Mouse (Mus musculus): Measurements from ENCODE around the gene Eefsec. TPM values are rescaled to one million over a fixed set of nuclear protein-coding genes. Genes with fewer than 3 reads are reported as not detected.

The Eefsec gene
- polyA plus RNA-seq, 1 experiment from 2014 or later: 42.8 TPM

- no peaks in the 10 kb centered on the region for H3K36me3 ChIP-seq
- H3K4me3 ChIP-seq (replicated peaks): no peak overlapping the region
- WGBS: 28% methylated on average over 4 of the region's 4 CpGs
- 0 out of 2 replicates have a peak, but pooled peaks cover 3% of the 10 kb centered on the region for H3K4me1 ChIP-seq
- no peak for ATAC-seq (replicated peaks; ENCODE audit: low FRiP score)
- H3K9ac ChIP-seq: no peak overlapping the region
- no peak overlapping the region for H3K4me2 ChIP-seq
- 0 out of 2 replicates have a peak, but pooled peaks cover 3% of the 10 kb centered on the region for H3K27me3 ChIP-seq
- H3K9me3 ChIP-seq (replicated peaks): no peaks in the 10 kb centered on the region
- no peak overlapping the region for H3K27ac ChIP-seq
Observed at GRCm38 (mm10) chr6:88219094-88219493, 227.2 kb downstream of the Eefsec start.

DNA sequence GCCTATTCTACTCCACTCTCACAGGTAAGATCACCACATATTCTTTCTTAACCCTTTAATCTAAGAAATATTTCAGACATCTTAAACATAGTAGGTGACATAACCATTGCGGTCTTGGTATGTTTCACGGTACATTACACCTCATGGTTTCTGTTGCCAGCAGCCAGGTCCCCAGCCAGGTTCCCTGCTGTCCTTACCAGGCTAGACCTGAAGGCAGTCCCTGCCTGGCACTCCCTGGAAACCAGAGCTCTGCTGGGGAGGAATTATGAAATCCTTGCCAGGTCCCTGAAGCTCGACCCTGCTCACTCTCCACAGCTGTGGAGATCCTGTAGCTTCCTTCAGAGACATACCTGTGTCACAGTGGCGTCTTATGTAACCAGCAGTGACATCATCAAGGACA is 230.1 kb downstream of the Eefsec start:
- 71% methylated on average over 4 of the region's 4 CpGs for WGBS
- H3K9ac ChIP-seq: no peak overlapping the region
- 0 out of 2 replicates have a peak, but pooled peaks cover 3% of the 10 kb centered on the region for H3K4me1 ChIP-seq
- H3K27me3 ChIP-seq: 0 out of 2 replicates have a peak, but pooled peaks cover 3% of the 10 kb centered on the region
- H3K36me3 ChIP-seq: no peaks in the 10 kb centered on the region
- no peak overlapping the region for H3K4me3 ChIP-seq (replicated peaks)
- 0 out of 2 replicates have a peak, but pooled peaks have one; percentile 15 for ATAC-seq (replicated peaks; ENCODE audit: low FRiP score)
- H3K27ac ChIP-seq: peak overlapping the region; percentile 52
- no peaks in the 10 kb centered on the region for H3K9me3 ChIP-seq (replicated peaks)
- H3K4me2 ChIP-seq: no peak overlapping the region

- Histone ChIP-seq H3K9ac (no peak overlapping the region), H3K9me3 (replicated peaks) (no peaks in the 10 kb centered on the region), H3K27ac (no peak overlapping the region), H3K4me3 (replicated peaks) (no peak overlapping the region), H3K4me2 (no peak overlapping the region), H3K36me3 (no peaks in the 10 kb centered on the region), H3K27me3 (0 out of 2 replicates have a peak, but pooled peaks cover 3% of the 10 kb centered on the region), H3K4me1 (0 out of 2 replicates have a peak, but pooled peaks cover 3% of the 10 kb centered on the region)
- ATAC-seq (replicated peaks; ENCODE audit: low FRiP score): peak; percentile 33; the same call in 1 of the 2 replicates
- 46% methylated on average over 6 of the region's 6 CpGs for WGBS
Observed at GRCm38 (mm10) chr6:88215797-88216196, 230.5 kb downstream of the Eefsec start.

GRCm38 (mm10) chr6:88210182-88210581 is 236.2 kb downstream of the Eefsec start:
- Histone ChIP-seq H3K4me2 (no peak overlapping the region), H3K27me3 (peaks cover 33% of the 10 kb centered on the region), H3K27ac (no peak overlapping the region), H3K9me3 (replicated peaks) (no peaks in the 10 kb centered on the region), H3K4me3 (replicated peaks) (no peak overlapping the region), H3K36me3 (0 out of 2 replicates have a peak, but pooled peaks cover 4% of the 10 kb centered on the region), H3K4me1 (peaks cover 12% of the 10 kb centered on the region), H3K9ac (no peak overlapping the region)
- 72% methylated on average over 3 of the region's 3 CpGs for WGBS
- ATAC-seq (replicated peaks; ENCODE audit: low FRiP score): no peak

GRCm38 (mm10) chr6:88209453-88209852 is 236.9 kb downstream of the Eefsec start:
- Histone ChIP-seq H3K36me3 (0 out of 2 replicates have a peak, but pooled peaks cover 4% of the 10 kb centered on the region), H3K9ac (no peak overlapping the region), H3K4me3 (replicated peaks) (no peak overlapping the region), H3K9me3 (replicated peaks) (no peaks in the 10 kb centered on the region), H3K27ac (no peak overlapping the region), H3K4me1 (peaks cover 19% of the 10 kb centered on the region), H3K4me2 (no peak overlapping the region), H3K27me3 (peaks cover 40% of the 10 kb centered on the region)
- WGBS: 81% methylated on average over 5 of the region's 5 CpGs
- ATAC-seq (replicated peaks; ENCODE audit: low FRiP score): no peak

GRCm38 (mm10) chr6:88208321-88208720 is 238.0 kb downstream of the Eefsec start:
- no peak overlapping the region for H3K27ac ChIP-seq
- H3K27me3 ChIP-seq: peaks cover 51% of the 10 kb centered on the region
- ATAC-seq (replicated peaks; ENCODE audit: low FRiP score): no peak
- H3K9ac ChIP-seq: no peak overlapping the region
- no peak overlapping the region for H3K4me3 ChIP-seq (replicated peaks)
- no peaks in the 10 kb centered on the region for H3K9me3 ChIP-seq (replicated peaks)
- H3K4me1 ChIP-seq: peaks cover 31% of the 10 kb centered on the region
- 96% methylated on average over 3 of the region's 3 CpGs for WGBS
- no peak overlapping the region for H3K4me2 ChIP-seq
- H3K36me3 ChIP-seq: 0 out of 2 replicates have a peak, but pooled peaks cover 4% of the 10 kb centered on the region

GRCm38 (mm10) chr6:88207403-88208033 is 238.8 kb downstream of the Eefsec start:
- Histone ChIP-seq H3K4me2 (no peak overlapping the region), H3K4me1 (peaks cover 37% of the 10 kb centered on the region), H3K27me3 (peaks cover 57% of the 10 kb centered on the region), H3K36me3 (0 out of 2 replicates have a peak, but pooled peaks cover 4% of the 10 kb centered on the region), H3K27ac (no peak overlapping the region), H3K9me3 (replicated peaks) (no peaks in the 10 kb centered on the region), H3K9ac (no peak overlapping the region), H3K4me3 (replicated peaks) (no peak overlapping the region)
- 89% methylated on average over 10 of the region's 10 CpGs for WGBS
- ATAC-seq (replicated peaks; ENCODE audit: low FRiP score): no peak

Other genes starting within 250 kb of the Eefsec start
- not detected in 2 replicates for gene Dnajb8, start 224.3 kb downstream of the Eefsec start, polyA plus RNA-seq (2015; fragmentation: Nextera tagmentation; extraction: Ambion mirVana)
- gene Ruvbl1, start 18.9 kb upstream of the Eefsec start, polyA plus RNA-seq (2015; fragmentation: Nextera tagmentation; extraction: Ambion mirVana): 163 and 170 TPM in 2 replicates
- 239 and 245 TPM in 2 replicates for gene Sec61a1, start 72.4 kb upstream of the Eefsec start, polyA plus RNA-seq (2015; fragmentation: Nextera tagmentation; extraction: Ambion mirVana)
- gene Kbtbd12, start 191.4 kb upstream of the Eefsec start, polyA plus RNA-seq (2015; fragmentation: Nextera tagmentation; extraction: Ambion mirVana): 0.34 and 0.45 TPM in 2 replicates